Mouse (Mus musculus): ENCODE results near the gene Col17a1. TPM values are rescaled to one million over a fixed set of nuclear protein-coding genes. Genes with fewer than 3 reads are reported as not detected.

The Col17a1 gene
- polyA plus RNA-seq, 1 experiment from 2014 or later: 10.3 TPM

- Histone ChIP-seq H3K27me3 (ENCODE audit: control insufficient read depth, insufficient read depth, low read length) (no peaks in the 10 kb centered on the region), H3K36me3 (ENCODE audit: control insufficient read depth, insufficient read depth, low read length) (no peaks in the 10 kb centered on the region), H3K27ac (ENCODE audit: low read length) (peak overlapping the region; percentile 70), H3K4me2 (replicated peaks; ENCODE audit: low read depth, low read length) (no peak overlapping the region), H3K9ac (replicated peaks; ENCODE audit: low read depth, low read length) (no peak overlapping the region), H3K4me1 (ENCODE audit: control insufficient read depth, insufficient read depth, low read length) (peaks cover 14% of the 10 kb centered on the region), H3K4me3 (ENCODE audit: low read depth, low read length) (no peak overlapping the region), H3K9me3 (ENCODE audit: control insufficient read depth, low read depth, low read length) (no peaks in the 10 kb centered on the region)
- peak; percentile 83; the same call in 1 of the 2 replicates for ATAC-seq (ENCODE audit: insufficient number of reproducible peaks, insufficient read depth, low FRiP score, low read depth)
- 13% methylated on average over 5 of the region's 5 CpGs for WGBS
These were observed 32.9 kb downstream of the Col17a1 start for GRCm38 (mm10) chr19:47658914-47659535.

DNA sequence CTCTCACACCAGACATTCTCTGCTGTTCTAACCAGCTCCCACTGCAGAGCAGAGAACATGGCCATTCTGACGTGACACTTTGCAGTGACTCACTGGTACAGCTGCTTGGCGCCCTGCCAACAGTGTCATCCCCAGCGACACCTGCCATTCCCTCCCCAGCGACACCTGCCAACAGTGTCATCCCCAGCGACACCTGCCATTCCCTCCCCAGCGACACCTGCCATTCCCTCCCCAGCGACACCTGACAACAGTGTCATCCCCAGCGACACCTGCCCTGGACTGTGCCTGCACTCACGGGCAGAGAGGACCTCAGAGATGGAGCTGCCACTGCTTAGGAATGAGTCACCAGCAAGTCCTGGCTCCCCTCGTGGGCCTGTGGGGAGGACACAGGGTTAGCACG lies 37.0 kb downstream of the Col17a1 start:
- no peak overlapping the region for H3K4me2 ChIP-seq (replicated peaks; ENCODE audit: low read depth, low read length)
- H3K9ac ChIP-seq (replicated peaks; ENCODE audit: low read depth, low read length): no peak overlapping the region
- no peak for ATAC-seq (ENCODE audit: insufficient number of reproducible peaks, insufficient read depth, low FRiP score, low read depth)
- no peak overlapping the region for H3K4me3 ChIP-seq (ENCODE audit: low read depth, low read length)
- H3K4me1 ChIP-seq (ENCODE audit: control insufficient read depth, insufficient read depth, low read length): peaks cover 11% of the 10 kb centered on the region
- no peaks in the 10 kb centered on the region for H3K9me3 ChIP-seq (ENCODE audit: control insufficient read depth, low read depth, low read length)
- H3K27ac ChIP-seq (ENCODE audit: low read length): no peak overlapping the region
- H3K36me3 ChIP-seq (ENCODE audit: control insufficient read depth, insufficient read depth, low read length): no peaks in the 10 kb centered on the region; the same call in 1 of the 2 replicates
- 66% methylated on average over 11 of the region's 11 CpGs for whole genome bisulfite sequencing
- H3K27me3 ChIP-seq (ENCODE audit: control insufficient read depth, insufficient read depth, low read length): no peaks in the 10 kb centered on the region

DNA sequence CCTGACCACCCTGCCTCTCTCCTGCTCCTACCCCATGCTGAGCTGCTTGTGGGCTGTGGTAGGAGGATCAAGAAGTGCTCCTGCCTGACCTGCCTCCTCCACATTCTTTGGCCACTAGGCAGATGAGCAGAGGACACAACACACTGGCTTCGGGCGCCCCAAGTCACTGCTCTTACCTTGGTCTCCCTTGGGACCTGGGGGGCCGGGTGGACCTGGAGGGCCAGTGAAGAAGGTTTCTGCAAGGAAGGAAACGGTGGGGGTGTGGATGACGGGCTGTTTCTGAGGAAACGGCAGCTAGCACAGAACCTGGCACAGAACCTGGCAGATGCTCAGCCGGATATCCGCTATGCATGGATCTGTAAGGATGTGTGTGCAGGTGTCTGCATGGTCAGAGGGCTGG lies 38.7 kb downstream of the Col17a1 start:
- H3K4me2 ChIP-seq (replicated peaks; ENCODE audit: low read depth, low read length): no peak overlapping the region
- H3K9ac ChIP-seq (replicated peaks; ENCODE audit: low read depth, low read length): no peak overlapping the region
- H3K4me3 ChIP-seq (ENCODE audit: low read depth, low read length): no peak overlapping the region
- peaks cover 4% of the 10 kb centered on the region for H3K36me3 ChIP-seq (ENCODE audit: control insufficient read depth, insufficient read depth, low read length)
- no peak for ATAC-seq (ENCODE audit: insufficient number of reproducible peaks, insufficient read depth, low FRiP score, low read depth)
- WGBS: 78% methylated on average over 8 of the region's 8 CpGs
- no peak overlapping the region for H3K27ac ChIP-seq (ENCODE audit: low read length)
- H3K9me3 ChIP-seq (ENCODE audit: control insufficient read depth, low read depth, low read length): no peaks in the 10 kb centered on the region
- H3K27me3 ChIP-seq (ENCODE audit: control insufficient read depth, insufficient read depth, low read length): no peaks in the 10 kb centered on the region
- H3K4me1 ChIP-seq (ENCODE audit: control insufficient read depth, insufficient read depth, low read length): peaks cover 2% of the 10 kb centered on the region; the same call in 1 of the 2 replicates

GRCm38 (mm10) chr19:47652255-47652654 lies 39.6 kb downstream of the Col17a1 start:
- Histone ChIP-seq H3K27ac (ENCODE audit: low read length) (no peak overlapping the region), H3K4me2 (replicated peaks; ENCODE audit: low read depth, low read length) (no peak overlapping the region), H3K36me3 (ENCODE audit: control insufficient read depth, insufficient read depth, low read length) (peaks cover 8% of the 10 kb centered on the region), H3K9me3 (ENCODE audit: control insufficient read depth, low read depth, low read length) (no peaks in the 10 kb centered on the region), H3K4me3 (ENCODE audit: low read depth, low read length) (no peak overlapping the region), H3K4me1 (ENCODE audit: control insufficient read depth, insufficient read depth, low read length) (peaks cover 2% of the 10 kb centered on the region; the same call in 1 of the 2 replicates), H3K9ac (replicated peaks; ENCODE audit: low read depth, low read length) (no peak overlapping the region), H3K27me3 (ENCODE audit: control insufficient read depth, insufficient read depth, low read length) (no peaks in the 10 kb centered on the region)
- WGBS: 72% methylated on average over 8 of the region's 8 CpGs
- ATAC-seq (ENCODE audit: insufficient number of reproducible peaks, insufficient read depth, low FRiP score, low read depth): no peak

GRCm38 (mm10) chr19:47651160-47651480 lies 40.8 kb downstream of the Col17a1 start:
- peaks cover 16% of the 10 kb centered on the region for H3K36me3 ChIP-seq (ENCODE audit: control insufficient read depth, insufficient read depth, low read length)
- no peaks in the 10 kb centered on the region for H3K9me3 ChIP-seq (ENCODE audit: control insufficient read depth, low read depth, low read length)
- no peak overlapping the region for H3K27ac ChIP-seq (ENCODE audit: low read length)
- H3K9ac ChIP-seq (replicated peaks; ENCODE audit: low read depth, low read length): no peak overlapping the region
- 83% methylated on average over 5 of the region's 5 CpGs for WGBS
- no peak overlapping the region for H3K4me2 ChIP-seq (replicated peaks; ENCODE audit: low read depth, low read length)
- H3K4me1 ChIP-seq (ENCODE audit: control insufficient read depth, insufficient read depth, low read length): peaks cover 2% of the 10 kb centered on the region; the same call in 1 of the 2 replicates
- H3K4me3 ChIP-seq (ENCODE audit: low read depth, low read length): no peak overlapping the region
- ATAC-seq (ENCODE audit: insufficient number of reproducible peaks, insufficient read depth, low FRiP score, low read depth): no peak
- no peaks in the 10 kb centered on the region for H3K27me3 ChIP-seq (ENCODE audit: control insufficient read depth, insufficient read depth, low read length)

DNA sequence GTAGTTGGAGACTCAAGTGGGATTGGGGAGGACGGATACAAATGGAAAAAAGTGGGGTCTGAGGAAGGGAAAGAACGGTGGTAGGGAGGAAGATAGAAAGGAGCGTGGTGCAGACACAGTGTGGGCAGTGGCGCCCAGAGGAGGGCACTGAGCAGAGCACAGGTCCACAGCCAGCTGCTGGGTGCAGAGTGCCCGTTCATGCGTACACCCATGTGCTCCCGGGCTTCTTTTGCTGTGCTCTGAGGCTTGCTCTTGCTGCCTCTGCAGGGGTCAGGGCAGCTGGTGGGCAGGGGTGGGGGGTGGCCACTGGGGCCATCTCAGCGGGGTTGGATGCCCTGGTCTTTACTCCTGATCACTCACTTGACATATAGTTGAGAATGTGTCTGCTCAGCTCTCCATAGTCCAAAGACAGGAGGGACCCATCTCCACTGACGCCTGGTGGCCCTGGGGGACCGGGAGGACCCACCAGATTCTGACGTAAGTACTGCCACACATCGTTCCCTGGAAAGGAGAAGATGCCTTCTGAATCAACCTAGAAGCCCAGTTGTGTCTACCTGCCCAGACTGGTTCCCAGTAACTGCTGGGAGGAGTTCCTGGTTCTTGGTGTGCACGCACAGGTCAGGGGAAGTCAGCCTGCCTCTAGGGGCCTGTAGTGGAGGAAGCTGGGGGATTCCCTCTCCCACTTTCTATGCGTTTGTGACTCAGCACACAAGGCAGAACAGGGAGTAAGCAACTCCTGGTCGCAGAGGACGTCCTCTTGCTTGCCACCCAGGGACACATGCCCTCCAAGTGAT lies 41.3 kb downstream of the Col17a1 start:
- no peak for ATAC-seq (ENCODE audit: insufficient number of reproducible peaks, insufficient read depth, low FRiP score, low read depth)
- no peaks in the 10 kb centered on the region for H3K9me3 ChIP-seq (ENCODE audit: control insufficient read depth, low read depth, low read length)
- no peak overlapping the region for H3K27ac ChIP-seq (ENCODE audit: low read length)
- peaks cover 17% of the 10 kb centered on the region for H3K36me3 ChIP-seq (ENCODE audit: control insufficient read depth, insufficient read depth, low read length)
- H3K4me1 ChIP-seq (ENCODE audit: control insufficient read depth, insufficient read depth, low read length): peaks cover 2% of the 10 kb centered on the region; the same call in 1 of the 2 replicates
- no peak overlapping the region for H3K4me3 ChIP-seq (ENCODE audit: low read depth, low read length)
- 87% methylated on average over 16 of the region's 16 CpGs for WGBS
- no peak overlapping the region for H3K9ac ChIP-seq (replicated peaks; ENCODE audit: low read depth, low read length)
- no peaks in the 10 kb centered on the region for H3K27me3 ChIP-seq (ENCODE audit: control insufficient read depth, insufficient read depth, low read length)
- no peak overlapping the region for H3K4me2 ChIP-seq (replicated peaks; ENCODE audit: low read depth, low read length)

GRCm38 (mm10) chr19:47649071-47649470 lies 42.8 kb downstream of the Col17a1 start:
- H3K9ac ChIP-seq (replicated peaks; ENCODE audit: low read depth, low read length): no peak overlapping the region
- H3K36me3 ChIP-seq (ENCODE audit: control insufficient read depth, insufficient read depth, low read length): peaks cover 26% of the 10 kb centered on the region
- H3K27ac ChIP-seq (ENCODE audit: low read length): no peak overlapping the region
- 90% methylated on average over 6 of the region's 6 CpGs for WGBS
- H3K4me2 ChIP-seq (replicated peaks; ENCODE audit: low read depth, low read length): no peak overlapping the region
- no peak for ATAC-seq (ENCODE audit: insufficient number of reproducible peaks, insufficient read depth, low FRiP score, low read depth)
- H3K4me3 ChIP-seq (ENCODE audit: low read depth, low read length): no peak overlapping the region
- no peaks in the 10 kb centered on the region for H3K27me3 ChIP-seq (ENCODE audit: control insufficient read depth, insufficient read depth, low read length)
- H3K9me3 ChIP-seq (ENCODE audit: control insufficient read depth, low read depth, low read length): no peaks in the 10 kb centered on the region
- H3K4me1 ChIP-seq (ENCODE audit: control insufficient read depth, insufficient read depth, low read length): no peaks in the 10 kb centered on the region

DNA sequence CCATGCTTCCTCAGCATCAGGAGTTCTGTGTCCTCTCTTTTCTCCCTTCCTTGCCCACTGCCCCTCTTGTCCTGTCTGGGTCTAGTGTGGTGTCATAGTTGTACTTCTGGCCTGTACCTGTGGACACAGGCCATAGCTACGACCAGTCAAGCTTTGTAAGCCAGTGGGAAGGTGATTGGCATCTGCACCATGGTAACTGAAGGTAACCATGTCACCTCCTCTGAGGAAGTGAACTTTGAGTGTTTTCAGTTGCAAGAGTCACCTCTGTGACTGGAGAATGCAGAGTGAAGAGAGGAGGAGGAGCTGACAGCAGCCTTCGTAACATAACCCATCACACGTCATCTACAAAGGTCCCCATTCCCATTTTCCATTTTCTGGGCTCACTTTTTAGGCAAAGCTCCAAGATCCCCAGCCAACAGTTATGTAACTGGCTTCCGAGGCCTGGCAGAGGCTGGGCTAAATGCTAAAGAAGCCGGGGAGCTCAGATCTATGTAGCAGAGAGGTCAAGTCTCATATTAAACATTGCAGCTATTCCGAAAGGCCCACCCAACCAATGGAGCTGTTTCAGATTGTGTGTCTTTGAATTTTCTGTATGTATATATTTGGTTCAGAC lies 45.3 kb downstream of the Col17a1 start:
- no peak overlapping the region for H3K4me2 ChIP-seq (replicated peaks; ENCODE audit: low read depth, low read length)
- no peaks in the 10 kb centered on the region for H3K4me1 ChIP-seq (ENCODE audit: control insufficient read depth, insufficient read depth, low read length)
- H3K36me3 ChIP-seq (ENCODE audit: control insufficient read depth, insufficient read depth, low read length): peaks cover 35% of the 10 kb centered on the region
- H3K4me3 ChIP-seq (ENCODE audit: low read depth, low read length): no peak overlapping the region
- no peak overlapping the region for H3K9ac ChIP-seq (replicated peaks; ENCODE audit: low read depth, low read length)
- ATAC-seq (ENCODE audit: insufficient number of reproducible peaks, insufficient read depth, low FRiP score, low read depth): no peak
- no peaks in the 10 kb centered on the region for H3K9me3 ChIP-seq (ENCODE audit: control insufficient read depth, low read depth, low read length)
- H3K27ac ChIP-seq (ENCODE audit: low read length): no peak overlapping the region
- 78% methylated on average over 6 of the region's 6 CpGs for WGBS
- no peaks in the 10 kb centered on the region for H3K27me3 ChIP-seq (ENCODE audit: control insufficient read depth, insufficient read depth, low read length)
